Mouse (Mus musculus): Measurements from ENCODE around the gene Hspbp1. TPM values are rescaled to one million over a fixed set of nuclear protein-coding genes. Genes with fewer than 3 reads are reported as not detected.

Hspbp1 gene
- total and polyA plus RNA-seq, 2 experiments from 2014 or later: 206 to 219 TPM

DNA sequence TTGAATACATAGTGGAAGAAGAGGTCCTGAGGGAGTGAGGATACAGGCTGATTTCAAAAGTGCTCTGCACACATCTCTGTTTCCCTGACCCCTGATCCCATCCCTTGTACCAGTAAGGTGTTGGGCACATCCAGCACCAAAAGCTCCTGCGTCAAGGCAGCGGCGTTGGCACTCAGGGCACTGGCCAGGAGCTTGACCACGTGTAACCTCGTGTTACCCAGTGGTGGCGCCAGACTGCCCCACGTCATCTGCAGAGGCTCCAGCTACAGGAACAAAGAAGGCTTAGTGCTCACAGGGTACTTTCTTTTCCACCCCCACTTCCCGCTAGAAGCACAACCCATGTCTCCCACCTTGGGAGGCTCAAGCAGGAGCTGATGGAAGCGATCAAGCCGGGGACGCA lies 43.7 kb downstream of the Hspbp1 start:
- ATAC-seq: no peak
- H3K27me3 ChIP-seq (ENCODE audit: insufficient read depth, low read length): no peaks in the 10 kb centered on the region
- H3K36me3 ChIP-seq (ENCODE audit: insufficient read depth): peaks cover 72% of the 10 kb centered on the region
- no peak overlapping the region for H3K9ac ChIP-seq
- WGBS: 81% methylated on average over 11 of the region's 11 CpGs
- no peaks in the 10 kb centered on the region for H3K9me3 ChIP-seq (ENCODE audit: low read length)
- H3K4me2 ChIP-seq (ENCODE audit: low read depth): no peak overlapping the region
- TF ChIP-seq CTCF (IDR thresholded peaks at IDR 0.05; ENCODE audit: low read depth): no peak
- no peak for DNase-seq
- no peak overlapping the region for H3K4me3 ChIP-seq (ENCODE audit: low read depth, low read length)
- no peak overlapping the region for H3K27ac ChIP-seq (ENCODE audit: low read depth, low read length)
- H3K4me1 ChIP-seq (ENCODE audit: insufficient read depth): no peaks in the 10 kb centered on the region

DNA sequence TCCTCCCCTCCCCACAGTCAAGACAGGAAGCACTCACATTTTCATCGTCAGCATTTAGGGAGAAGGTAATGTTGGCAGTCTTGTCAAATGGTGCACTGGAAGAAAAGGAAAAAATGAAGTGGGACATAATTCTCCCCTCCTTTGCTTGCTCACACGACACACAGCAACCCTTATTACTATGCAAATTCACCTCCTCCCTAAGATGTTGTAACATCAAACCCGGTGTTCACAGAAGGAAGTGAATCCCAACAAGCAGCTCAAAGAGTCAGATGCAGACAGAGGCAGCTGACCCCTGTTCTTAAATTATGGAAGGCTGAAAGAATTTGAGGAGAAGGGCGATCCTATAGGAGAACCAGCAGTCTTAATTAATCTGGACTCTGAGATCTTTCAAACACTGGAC lies 48.7 kb downstream of the Hspbp1 start:
- WGBS: 91% methylated on average over 4 of the region's 4 CpGs
- ATAC-seq (no peak), DNase-seq (no peak)
- Histone ChIP-seq H3K4me1 (ENCODE audit: insufficient read depth) (no peaks in the 10 kb centered on the region), H3K27ac (ENCODE audit: low read depth, low read length) (no peak overlapping the region), H3K36me3 (ENCODE audit: insufficient read depth) (peaks cover 76% of the 10 kb centered on the region), H3K9ac (no peak overlapping the region), H3K9me3 (ENCODE audit: low read length) (no peaks in the 10 kb centered on the region), H3K4me2 (ENCODE audit: low read depth) (no peak overlapping the region), H3K4me3 (ENCODE audit: low read depth, low read length) (no peak overlapping the region), H3K27me3 (ENCODE audit: insufficient read depth, low read length) (no peaks in the 10 kb centered on the region)
- TF ChIP-seq CTCF (IDR thresholded peaks at IDR 0.05; ENCODE audit: low read depth): no peak

DNA sequence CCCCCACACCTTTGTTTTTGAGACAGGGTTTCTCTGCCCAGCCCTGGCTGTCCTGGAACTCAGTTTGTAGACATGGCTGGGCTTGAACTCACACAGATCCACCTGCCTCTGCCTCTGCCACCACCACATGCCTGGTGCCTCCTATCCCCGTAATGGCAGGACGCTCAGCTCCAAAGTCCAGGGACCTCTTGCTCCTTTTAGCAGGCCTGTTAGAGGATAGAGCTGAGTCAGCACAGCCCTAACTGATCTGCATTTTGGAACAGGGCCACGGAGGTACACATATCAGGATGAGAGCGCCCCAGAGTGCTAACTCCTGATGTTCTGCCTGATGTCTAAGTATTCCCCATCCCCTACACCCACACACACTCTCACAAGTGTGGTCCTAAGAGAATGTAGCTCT lies 53.8 kb downstream of the Hspbp1 start, which contains the start of gene Tmem86b:
TSS of gene Tmem86b (minus strand) at position 392 of the 400 bp plus-strand sequence.
- Histone ChIP-seq H3K36me3 (ENCODE audit: insufficient read depth) (peaks cover 58% of the 10 kb centered on the region), H3K27ac (ENCODE audit: low read depth, low read length) (no peak within 1 kb of the TSS), H3K9me3 (ENCODE audit: low read length) (no peaks in the 10 kb centered on the region), H3K4me1 (ENCODE audit: insufficient read depth) (no peaks in the 10 kb centered on the region), H3K27me3 (ENCODE audit: insufficient read depth, low read length) (no peaks in the 10 kb centered on the region), H3K9ac (no peak within 1 kb of the TSS), H3K4me3 (ENCODE audit: low read depth, low read length) (no peak within 1 kb of the TSS), H3K4me2 (ENCODE audit: low read depth) (no peak within 1 kb of the TSS)
- ATAC-seq: no peak
- no peak for TF ChIP-seq CTCF (IDR thresholded peaks at IDR 0.05; ENCODE audit: low read depth)
- WGBS: 94% methylated on average over 4 of the region's 4 CpGs
- DNase-seq: no peak

DNA sequence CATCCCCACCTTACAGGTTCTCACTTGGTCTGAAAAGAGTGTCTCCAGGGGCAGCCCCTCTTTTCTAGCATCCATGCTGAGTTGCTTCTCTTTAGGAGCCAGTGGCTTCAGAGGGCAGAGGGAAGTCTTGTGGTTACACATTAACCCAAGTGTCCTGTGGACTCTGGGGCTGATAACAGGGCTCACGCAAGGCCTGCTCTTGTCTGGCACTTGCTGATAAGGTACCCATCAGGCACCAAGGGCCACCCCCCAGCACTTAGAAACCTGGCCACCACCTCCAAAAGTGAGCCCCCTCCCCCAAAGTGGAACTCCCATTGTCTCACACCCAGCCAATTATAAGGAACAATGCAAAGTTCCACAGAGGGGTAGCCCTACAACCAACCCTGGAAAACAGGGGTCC lies 54.7 kb downstream of the Hspbp1 start:
- H3K4me1 ChIP-seq (ENCODE audit: insufficient read depth): no peaks in the 10 kb centered on the region
- no peaks in the 10 kb centered on the region for H3K27me3 ChIP-seq (ENCODE audit: insufficient read depth, low read length)
- ATAC-seq: no peak
- no peak overlapping the region for H3K4me2 ChIP-seq (ENCODE audit: low read depth)
- 94% methylated on average over 1 of the region's 1 CpGs for WGBS
- H3K9ac ChIP-seq: no peak overlapping the region
- H3K36me3 ChIP-seq (ENCODE audit: insufficient read depth): peaks cover 51% of the 10 kb centered on the region
- DNase-seq: no peak
- no peaks in the 10 kb centered on the region for H3K9me3 ChIP-seq (ENCODE audit: low read length)
- H3K27ac ChIP-seq (ENCODE audit: low read depth, low read length): no peak overlapping the region
- TF ChIP-seq CTCF (IDR thresholded peaks at IDR 0.05; ENCODE audit: low read depth): no peak
- H3K4me3 ChIP-seq (ENCODE audit: low read depth, low read length): no peak overlapping the region

DNA sequence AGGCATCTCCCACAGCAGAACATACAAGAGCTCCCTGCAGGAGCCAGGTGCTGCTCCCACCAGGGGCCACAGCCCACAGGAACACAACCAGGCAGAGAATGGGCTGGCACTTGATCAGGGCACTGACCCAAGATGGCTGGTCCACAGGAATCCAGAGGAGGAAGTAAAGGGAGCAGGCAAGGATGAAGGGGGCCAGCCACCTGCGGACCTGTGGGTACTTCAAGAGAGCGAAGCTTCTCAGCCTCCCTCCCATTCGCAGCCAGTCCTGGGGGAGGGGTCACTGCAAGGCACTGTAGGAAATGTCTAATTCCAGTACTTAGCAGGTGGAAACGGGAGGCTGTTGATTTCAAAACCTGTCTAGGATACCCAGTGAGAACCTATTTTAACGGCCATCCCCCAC lies 55.3 kb downstream of the Hspbp1 start:
- H3K9ac ChIP-seq: no peak overlapping the region
- no peak overlapping the region for H3K4me3 ChIP-seq (ENCODE audit: low read depth, low read length)
- no peaks in the 10 kb centered on the region for H3K4me1 ChIP-seq (ENCODE audit: insufficient read depth)
- H3K4me2 ChIP-seq (ENCODE audit: low read depth): no peak overlapping the region
- H3K27ac ChIP-seq (ENCODE audit: low read depth, low read length): no peak overlapping the region
- no peaks in the 10 kb centered on the region for H3K27me3 ChIP-seq (ENCODE audit: insufficient read depth, low read length)
- DNase-seq: no peak
- WGBS: 91% methylated on average over 5 of the region's 5 CpGs
- H3K9me3 ChIP-seq (ENCODE audit: low read length): no peaks in the 10 kb centered on the region
- no peak for ATAC-seq
- no peak for TF ChIP-seq CTCF (IDR thresholded peaks at IDR 0.05; ENCODE audit: low read depth)
- peaks cover 46% of the 10 kb centered on the region for H3K36me3 ChIP-seq (ENCODE audit: insufficient read depth)

DNA sequence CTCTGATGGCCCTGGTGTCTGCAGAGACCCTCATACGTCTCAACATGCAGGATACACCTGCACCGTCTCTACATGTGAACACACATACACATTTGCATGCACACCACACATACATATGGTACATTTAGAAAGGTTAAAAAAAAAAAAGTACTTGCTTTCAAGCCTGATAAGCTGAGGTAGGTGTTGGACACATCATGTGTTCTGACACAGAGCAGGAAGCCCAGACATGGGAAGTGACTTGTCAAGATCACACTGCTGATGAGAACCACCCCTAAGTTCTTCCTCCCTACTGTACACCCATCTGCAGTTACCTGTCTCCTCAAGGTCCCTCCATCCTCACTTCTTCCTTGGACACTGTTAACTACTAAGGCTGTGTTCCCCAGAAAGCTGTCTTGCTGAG lies 58.9 kb downstream of the Hspbp1 start:
- no peak for TF ChIP-seq CTCF (IDR thresholded peaks at IDR 0.05; ENCODE audit: low read depth)
- no peak overlapping the region for H3K4me3 ChIP-seq (ENCODE audit: low read depth, low read length)
- WGBS: 86% methylated on average over 2 of the region's 2 CpGs
- DNase-seq (no peak), ATAC-seq (no peak)
- H3K27ac ChIP-seq (ENCODE audit: low read depth, low read length): no peak overlapping the region
- H3K9me3 ChIP-seq (ENCODE audit: low read length): no peaks in the 10 kb centered on the region
- no peaks in the 10 kb centered on the region for H3K4me1 ChIP-seq (ENCODE audit: insufficient read depth)
- H3K27me3 ChIP-seq (ENCODE audit: insufficient read depth, low read length): no peaks in the 10 kb centered on the region
- H3K9ac ChIP-seq: no peak overlapping the region
- no peak overlapping the region for H3K4me2 ChIP-seq (ENCODE audit: low read depth)
- peaks cover 17% of the 10 kb centered on the region for H3K36me3 ChIP-seq (ENCODE audit: insufficient read depth)

DNA sequence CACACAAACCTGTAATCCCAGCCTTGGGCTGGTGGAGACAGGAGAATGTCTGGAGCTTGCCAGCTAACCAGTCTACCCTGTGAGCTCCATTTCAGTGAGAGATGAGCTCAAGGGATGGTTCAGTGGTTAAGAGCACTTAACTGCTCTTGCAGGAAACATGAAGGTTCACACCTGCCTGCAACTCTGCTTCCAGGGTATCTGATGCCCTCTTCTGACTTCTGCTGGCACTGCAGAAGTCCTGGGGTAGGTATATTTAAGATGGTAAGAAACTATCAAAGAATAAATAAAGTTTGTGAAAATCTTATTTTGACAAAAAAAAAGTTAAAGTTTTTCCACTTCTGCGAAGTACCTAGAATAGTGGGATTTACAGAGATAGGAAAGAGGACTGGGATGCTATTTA lies 60.5 kb downstream of the Hspbp1 start:
- no peak for TF ChIP-seq CTCF (IDR thresholded peaks at IDR 0.05; ENCODE audit: low read depth)

More for the DNA sequence above, 60.5 kb downstream of the Hspbp1 start:
- Histone ChIP-seq H3K9ac (no peak overlapping the region), H3K4me3 (ENCODE audit: low read depth, low read length) (no peak overlapping the region), H3K9me3 (ENCODE audit: low read length) (no peaks in the 10 kb centered on the region), H3K36me3 (ENCODE audit: insufficient read depth) (peaks cover 13% of the 10 kb centered on the region), H3K4me2 (ENCODE audit: low read depth) (no peak overlapping the region), H3K27ac (ENCODE audit: low read depth, low read length) (no peak overlapping the region), H3K4me1 (ENCODE audit: insufficient read depth) (no peaks in the 10 kb centered on the region), H3K27me3 (ENCODE audit: insufficient read depth, low read length) (no peaks in the 10 kb centered on the region)
- ATAC-seq (no peak; the same call in 1 of the 2 replicates), DNase-seq (no peak)
- 60% methylated on average over 1 of the region's 1 CpGs for WGBS

All from forebrain, postnatal 0 days (tissue).